Mouse (Mus musculus) CH12.LX (cell line): ENCODE data around the gene Abhd14a. TPM values are rescaled to one million over a fixed set of nuclear protein-coding genes. Genes with fewer than 3 reads are reported as not detected.
A peak's percentile ranks its signal among the peaks of the same experiment; 100 is the strongest.

ENCODE experiments used
- DNase-seq: peaks from one replicate; pipeline ENCODE4 v3.0.0-alpha.2; 2013; ENCODE audit errors: extremely low read depth
- H3K27ac ChIP-seq: 2 replicates; pipeline ENCODE4 v1.5.1; 2012; ENCODE audit warnings: low read depth, mild to moderate bottlenecking, control low read depth, moderate library complexity; ENCODE audit not compliant: insufficient read depth
- H3K27me3 ChIP-seq: replicated peaks from 2 replicates; pipeline ENCODE3; 2012; ENCODE audit warnings: inconsistent platforms
- H3K36me3 ChIP-seq, 2 experiments: replicated peaks in 1 of 2; 2 replicates each; pipeline versions ENCODE3 to v1.6.1; 2012; ENCODE audit warnings: inconsistent platforms in 1 of 2, low read length in 1 of 2, mild to moderate bottlenecking in 1 of 2, mixed read lengths in 1 of 2, moderate library complexity in 1 of 2; ENCODE audit not compliant: control insufficient read depth in 1 of 2, insufficient read depth in 1 of 2
- H3K4me1 ChIP-seq, 2 experiments: 2 replicates each; pipeline ENCODE4 v1.6.1; 2012; ENCODE audit warnings: inconsistent platforms in 1 of 2, moderate library complexity in 1 of 2; ENCODE audit not compliant: insufficient read depth in 2 of 2, control insufficient read depth in 1 of 2
- H3K4me2 ChIP-seq: 2 replicates; pipeline ENCODE4 v1.6.1; 2012; ENCODE audit warnings: low read depth, mild to moderate bottlenecking, control low read depth; ENCODE audit not compliant: poor library complexity, insufficient read depth, severe bottlenecking
- H3K4me3 ChIP-seq, 3 experiments: fragments of 150-350 bp in 1 of 3; sonication (generic) in 1 of 3; replicated peaks in 1 of 3; 2 replicates each; pipeline versions ENCODE3 to v1.5.1; 2011 to 2012; ENCODE audit warnings: low read depth in 2 of 3, low read length in 2 of 3, mild to moderate bottlenecking in 2 of 3, moderate library complexity in 2 of 3, control low read depth in 1 of 3, improper control_type of control experiment in 1 of 3, inconsistent platforms in 1 of 3, mixed read lengths in 1 of 3; ENCODE audit not compliant: poor library complexity in 1 of 3
- H3K79me2 ChIP-seq: replicated peaks from 2 replicates; pipeline ENCODE4 v1.6.1; 2012; ENCODE audit warnings: mild to moderate bottlenecking, moderate library complexity; ENCODE audit not compliant: control insufficient read depth, poor library complexity, insufficient read depth, severe bottlenecking; ENCODE audit errors: extremely low read depth
- H3K9ac ChIP-seq: 2 replicates; pipeline ENCODE4 v1.6.1; 2012; ENCODE audit warnings: low read depth, mild to moderate bottlenecking, control low read depth, moderate library complexity; ENCODE audit not compliant: insufficient read depth
- H3K9me3 ChIP-seq: replicated peaks from 2 replicates; pipeline ENCODE3; 2012; ENCODE audit warnings: low read length, inconsistent platforms, mixed read lengths
- BHLHE40 ChIP-seq: IDR thresholded peaks from 2 replicates; pipeline ENCODE4 v1.6.1; 2011; ENCODE audit warnings: mild to moderate bottlenecking, low read depth, low read length, improper control_type of control experiment
- CHD1 ChIP-seq: IDR thresholded peaks from 2 replicates; pipeline ENCODE4 v1.6.1; 2012; ENCODE audit warnings: low read depth, low read length, improper control_type of control experiment, inconsistent platforms
- CHD2 ChIP-seq: IDR thresholded peaks from 2 replicates; pipeline ENCODE4 v1.6.1; 2011; ENCODE audit warnings: low read length, improper control_type of control experiment
- CTCF ChIP-seq, 2 experiments: IDR thresholded peaks in 1 of 2; conservative IDR thresholded peaks in 1 of 2; 2 replicates each; pipeline ENCODE4 v1.5.1; 2011 to 2012; ENCODE audit warnings: low read depth in 2 of 2, low read length in 2 of 2, improper control_type of control experiment in 1 of 2, inconsistent platforms in 1 of 2, mild to moderate bottlenecking in 1 of 2, moderate library complexity in 1 of 2
- E2F4 ChIP-seq: IDR thresholded peaks from 2 replicates; pipeline ENCODE4 v1.6.1; 2011; ENCODE audit warnings: low read depth, low read length, improper control_type of control experiment; ENCODE audit not compliant: insufficient replicate concordance
- ELF1 ChIP-seq: IDR thresholded peaks from 2 replicates; pipeline ENCODE4 v1.6.1; 2014; ENCODE audit warnings: low read depth, mild to moderate bottlenecking, inconsistent platforms, low read length, improper control_type of control experiment
- ETS1 ChIP-seq: conservative IDR thresholded peaks from 2 replicates; pipeline ENCODE4 v1.6.1; 2012; ENCODE audit warnings: low read depth, mild to moderate bottlenecking, inconsistent platforms, low read length, improper control_type of control experiment, moderate library complexity
- HCFC1 ChIP-seq: IDR thresholded peaks from 2 replicates; pipeline ENCODE4 v1.6.1; 2012; ENCODE audit warnings: low read depth, mild to moderate bottlenecking, inconsistent platforms, low read length, improper control_type of control experiment
- IRF4 ChIP-seq: IDR thresholded peaks from 2 replicates; pipeline ENCODE4 v1.6.1; 2014; ENCODE audit warnings: low read depth, mild to moderate bottlenecking, inconsistent platforms, low read length, improper control_type of control experiment
- JUN ChIP-seq: IDR thresholded peaks from 2 replicates; pipeline ENCODE4 v1.6.1; 2011; ENCODE audit warnings: low read depth, mild to moderate bottlenecking, low read length, improper control_type of control experiment, moderate library complexity; ENCODE audit not compliant: insufficient read depth
- JUND ChIP-seq: conservative IDR thresholded peaks from 2 replicates; pipeline ENCODE4 v1.6.1; 2011; ENCODE audit warnings: low read depth, low read length, improper control_type of control experiment
- KAT2A ChIP-seq: IDR thresholded peaks from 2 replicates; pipeline ENCODE4 v1.6.1; 2012; ENCODE audit warnings: low read length, improper control_type of control experiment, inconsistent platforms; ENCODE audit not compliant: insufficient replicate concordance
- MAFK ChIP-seq: IDR thresholded peaks from 2 replicates; pipeline ENCODE4 v1.6.1; 2011; ENCODE audit warnings: low read length, improper control_type of control experiment; ENCODE audit not compliant: insufficient replicate concordance
- MAX ChIP-seq: IDR thresholded peaks from 2 replicates; pipeline ENCODE4 v1.6.1; 2011; ENCODE audit warnings: low read length, improper control_type of control experiment
- MEF2A ChIP-seq: IDR thresholded peaks from 2 replicates; pipeline ENCODE4 v1.6.1; 2014; ENCODE audit warnings: low read depth, mild to moderate bottlenecking, inconsistent platforms, low read length, improper control_type of control experiment, borderline replicate concordance
- MYC ChIP-seq: IDR thresholded peaks from 2 replicates; pipeline ENCODE4 v1.6.1; 2011; ENCODE audit warnings: low read depth, mild to moderate bottlenecking, improper control_type of control experiment, low read length
- NRF1 ChIP-seq: IDR thresholded peaks from 2 replicates; pipeline ENCODE4 v1.6.1; 2014; ENCODE audit warnings: low read depth, mild to moderate bottlenecking, inconsistent platforms, low read length, improper control_type of control experiment, moderate library complexity
- PAX5 ChIP-seq: IDR thresholded peaks from 2 replicates; pipeline ENCODE4 v1.6.1; 2012; ENCODE audit warnings: low read length, inconsistent platforms, mixed read lengths
- POLR2A ChIP-seq: IDR thresholded peaks from 2 replicates; pipeline ENCODE4 v1.6.1; 2011; ENCODE audit warnings: low read depth, mild to moderate bottlenecking, improper control_type of control experiment, low read length
- RAD21 ChIP-seq: IDR thresholded peaks from 2 replicates; pipeline ENCODE4 v1.6.1; 2011; ENCODE audit warnings: low read depth, mild to moderate bottlenecking, low read length, improper control_type of control experiment, moderate library complexity
- RCOR1 ChIP-seq: conservative IDR thresholded peaks from 2 replicates; pipeline ENCODE4 v1.6.1; 2012; ENCODE audit warnings: low read depth, mild to moderate bottlenecking, inconsistent platforms, low read length, improper control_type of control experiment
- SIN3A ChIP-seq: IDR thresholded peaks from 2 replicates; pipeline ENCODE4 v1.6.1; 2012; ENCODE audit warnings: low read length, improper control_type of control experiment, inconsistent platforms
- TCF12 ChIP-seq: IDR thresholded peaks from 2 replicates; pipeline ENCODE4 v1.6.1; 2014; ENCODE audit warnings: low read depth, mild to moderate bottlenecking, inconsistent platforms, low read length, improper control_type of control experiment
- UBTF ChIP-seq: IDR thresholded peaks from 2 replicates; pipeline ENCODE4 v1.6.1; 2012; ENCODE audit warnings: low read depth, mild to moderate bottlenecking, inconsistent platforms, low read length, improper control_type of control experiment, moderate library complexity
- USF1 ChIP-seq: IDR thresholded peaks from 2 replicates; pipeline ENCODE4 v1.6.1; 2014; ENCODE audit warnings: low read depth, mild to moderate bottlenecking, inconsistent platforms, low read length, improper control_type of control experiment
- ZC3H11A ChIP-seq: IDR thresholded peaks from 2 replicates; pipeline ENCODE4 v1.6.1; 2012; ENCODE audit warnings: low read depth, mild to moderate bottlenecking, inconsistent platforms, low read length, improper control_type of control experiment
- ZKSCAN1 ChIP-seq: IDR thresholded peaks from 2 replicates; pipeline ENCODE4 v1.6.1; 2012; ENCODE audit warnings: low read depth, inconsistent platforms, low read length, improper control_type of control experiment, borderline replicate concordance
- ZMIZ1 ChIP-seq: IDR thresholded peaks from 2 replicates; pipeline ENCODE4 v1.6.1; 2012; ENCODE audit warnings: low read depth, mild to moderate bottlenecking, inconsistent platforms, low read length, improper control_type of control experiment
- ZNF384 ChIP-seq: IDR thresholded peaks from 2 replicates; pipeline ENCODE4 v1.6.1; 2012; ENCODE audit warnings: low read depth, low read length, improper control_type of control experiment, inconsistent platforms
- dilution Hi-C: fragments of 300-500 bp; cut with MboI; formaldehyde crosslinking; loops from 2 replicates; pipeline ENCODE4 v1.14.3; 2020; ENCODE audit warnings: low sequenced_read_pairs; ENCODE audit not compliant: extremely low pct_unique_long_range_greater_than_20kb, extremely low pct_ligation_motif_present
- in situ Hi-C: fragments of 300-500 bp; cut with MboI; formaldehyde crosslinking; loops from 3 replicates; pipeline ENCODE4 v1.14.3; 2019; ENCODE audit warnings: low sequenced_read_pairs, low pct_ligation_motif_present, low pct_unique_long_range_greater_than_20kb, mixed read lengths
- polyA plus RNA-seq: library from polyadenylated mRNA; unstranded; fragments of >175 nt; gene quantifications from 2 replicates; pipeline ENCODE4 v1.2.1, GENCODE M21; 2012; ENCODE audit warnings: low read depth; ENCODE audit not compliant: insufficient read length
- total RNA-seq, 2 experiments: library from RNA; depleted of rRNA; stranded (reverse); fragments of 300-350 nt in 1 of 2; fragments of >200 nt in 1 of 2; gene quantifications; 2 replicates each; pipeline ENCODE4 v1.2.3; 2012 to 2014

The Abhd14a gene
- total and polyA plus RNA-seq, 3 experiments, result 18.2 to 23.3 (median 20.4) TPM

DNA sequence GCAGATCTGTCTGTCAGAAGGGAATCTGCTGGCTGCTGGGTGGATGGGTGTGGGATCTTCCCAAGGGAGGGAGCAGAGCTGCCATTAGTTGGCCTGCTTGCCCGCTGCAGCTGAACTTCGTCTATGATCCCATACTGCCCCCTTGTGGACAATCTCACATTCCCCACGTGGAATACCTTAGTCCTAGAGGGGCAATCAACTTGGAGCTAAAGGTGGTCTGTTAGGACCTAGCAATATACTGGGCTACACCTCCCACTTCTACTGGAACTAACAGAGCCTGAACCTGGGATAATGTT lies 25.7 kb downstream of the Abhd14a start (continued):
- TF ChIP-seq BHLHE40 (no peak), SIN3A (peak; percentile 60; the same call in 1 of the 2 replicates), POLR2A (no peak), JUN (no peak), ZKSCAN1 (no peak), RAD21 (peak; percentile 99), RCOR1 (no peak), PAX5 (no peak)

DNA sequence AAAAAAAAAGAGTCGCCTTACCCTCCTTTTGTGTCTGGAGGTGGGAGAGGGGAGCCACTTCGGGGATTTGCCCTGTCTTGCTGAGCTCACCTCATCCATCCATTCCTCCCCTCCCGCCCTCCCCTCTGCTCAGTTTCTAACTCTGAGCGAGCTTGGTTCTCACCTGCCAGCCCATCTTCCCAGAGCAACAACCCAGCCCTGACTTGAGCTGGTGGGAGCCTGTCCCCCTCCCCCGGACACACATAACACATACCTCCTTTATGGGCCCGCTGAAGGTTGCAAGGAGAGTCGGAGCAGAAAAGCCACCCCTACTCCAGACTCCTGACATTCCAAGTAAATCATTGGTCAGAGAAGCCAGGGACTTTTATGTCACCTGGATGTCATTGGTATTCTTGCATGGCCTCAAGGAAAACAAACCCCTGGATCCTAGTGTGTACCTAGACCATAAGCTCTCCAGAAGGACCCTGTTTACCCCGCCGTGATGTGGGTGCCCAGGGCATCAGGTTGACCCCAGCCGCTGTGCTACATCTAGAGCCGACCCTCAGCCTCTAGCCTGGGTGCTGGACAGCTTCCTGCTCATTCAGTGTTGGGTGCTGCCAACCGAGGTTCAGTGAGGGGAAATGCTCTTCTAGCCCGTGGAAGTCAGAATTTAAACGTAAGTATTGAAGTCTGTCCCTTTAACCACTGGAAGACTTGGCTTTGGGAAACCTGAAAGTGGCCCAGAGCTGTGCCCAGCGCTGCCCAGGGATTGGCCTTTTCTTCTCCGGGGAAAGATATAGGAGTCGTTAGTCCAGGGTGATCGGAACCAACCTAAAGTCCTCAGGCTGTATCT lies 26.2 kb downstream of the Abhd14a start:
- Histone ChIP-seq H3K9me3 (no peaks in the 10 kb centered on the region), H3K4me1 (peaks cover 0 to 5% of the 10 kb centered on the region in 2 experiments; a peak in 1 of 4 replicates), H3K4me2 (no peak overlapping the region), H3K27ac (no peak overlapping the region), H3K79me2 (no peaks in the 10 kb centered on the region), H3K36me3 (no peaks in the 10 kb centered on the region), H3K9ac (no peak overlapping the region), H3K4me3 (no peak overlapping the region), H3K27me3 (peaks cover 3% of the 10 kb centered on the region)
- no peak for DNase-seq
- no peak for TF ChIP-seq NRF1
- no peak for TF ChIP-seq RAD21
- TF ChIP-seq TCF12, result no peak
- no peak for TF ChIP-seq ELF1
- TF ChIP-seq ZMIZ1, result no peak
- no peak for TF ChIP-seq CHD2
- TF ChIP-seq E2F4, result no peak
- TF ChIP-seq MEF2A, result no peak
- no peak for TF ChIP-seq MAX
- no peak for TF ChIP-seq BHLHE40
- TF ChIP-seq ZKSCAN1, result no peak
- no peak for TF ChIP-seq MYC
- TF ChIP-seq PAX5, result no peak
- TF ChIP-seq ZC3H11A, result no peak
- TF ChIP-seq POLR2A, result no peak
- in situ Hi-C loops (no loop called here), dilution Hi-C loops (no loop called here)

DNA sequence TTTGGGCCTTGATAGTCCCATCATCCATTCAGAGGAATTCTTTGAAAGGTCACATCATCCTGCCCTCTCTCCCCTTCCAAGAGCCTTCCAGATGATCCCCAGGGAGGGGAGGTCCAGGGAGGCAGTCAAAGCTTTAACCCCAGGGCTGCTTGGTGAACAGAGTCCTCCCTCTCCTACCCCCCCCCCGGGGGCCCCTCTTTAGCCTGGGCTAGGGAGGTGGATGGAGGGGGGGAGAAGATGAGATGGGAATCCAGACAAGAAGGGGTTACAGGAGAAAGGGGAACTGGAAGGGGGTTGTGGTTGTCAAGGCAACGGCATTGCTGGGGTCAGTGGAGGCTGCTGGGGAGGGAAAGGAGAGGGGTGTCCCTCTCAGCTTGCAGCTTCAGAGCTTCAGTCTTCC lies 26.9 kb downstream of the Abhd14a start:
- no peaks in the 10 kb centered on the region for H3K9me3 ChIP-seq
- H3K4me1 ChIP-seq, result peaks cover 0 to 5% of the 10 kb centered on the region in 2 experiments; a peak in 1 of 4 replicates
- in situ Hi-C loops, result no loop called here
- dilution Hi-C loops, result no loop called here
- H3K79me2 ChIP-seq, result no peaks in the 10 kb centered on the region
- H3K4me2 ChIP-seq, result no peak overlapping the region
- DNase-seq, result no peak
- no peak overlapping the region for H3K27ac ChIP-seq
- no peaks in the 10 kb centered on the region for H3K36me3 ChIP-seq
- no peak overlapping the region for H3K9ac ChIP-seq
- H3K4me3 ChIP-seq, result no peak overlapping the region
- H3K27me3 ChIP-seq, result peaks cover 3% of the 10 kb centered on the region
- TF ChIP-seq CHD2 (no peak), HCFC1 (no peak), ZC3H11A (no peak), CHD1 (no peak), USF1 (no peak), MAFK (no peak), KAT2A (no peak), UBTF (no peak), ZNF384 (no peak), JUND (no peak), E2F4 (no peak), PAX5 (no peak), IRF4 (no peak), RAD21 (no peak), JUN (no peak), CTCF (conservative IDR thresholded peaks at IDR 0.05 in 1 of 2, IDR thresholded peaks at IDR 0.05 in 1 of 2; ENCODE audit: low read depth in 2 of 2, low read length in 2 of 2) (no peak), ETS1 (no peak)
